Mouse (Mus musculus) brown adipose tissue, adult 24 weeks (tissue): ENCODE measurements at regions not wholly inside any gene's neighbourhood (a gene's known extent, or its start where the extent isn't known, plus 50 kb on each side); places are given as distances from the start of the nearest gene placed in this dataset.

Source experiments
- H3K27ac ChIP-seq: fragments of 200-500 bp; replicated peaks from 2 replicates; pipeline ENCODE4 v1.5.1; 2012; ENCODE audit warnings: low read depth, mild to moderate bottlenecking, low read length
- H3K4me1 ChIP-seq: fragments of 200-500 bp; 2 replicates; pipeline ENCODE4 v1.6.1; 2012; ENCODE audit warnings: low read length, mixed read lengths; ENCODE audit not compliant: control insufficient read depth, insufficient read depth, insufficient read length
- H3K4me3 ChIP-seq: fragments of 200-500 bp; 2 replicates; pipeline ENCODE4 v1.5.1; 2012; ENCODE audit warnings: low read depth, mild to moderate bottlenecking, low read length, moderate library complexity; ENCODE audit not compliant: insufficient read depth

GRCm38 (mm10) chr13:71272431-71272830 is 430.8 kb upstream of the Adamts16 start:
- Histone ChIP-seq H3K4me3 (no peak overlapping the region), H3K27ac (no peak overlapping the region), H3K4me1 (no peaks in the 10 kb centered on the region)

- no peaks in the 10 kb centered on the region for H3K4me1 ChIP-seq
- H3K27ac ChIP-seq, result no peak overlapping the region
- no peak overlapping the region for H3K4me3 ChIP-seq
Observed at GRCm38 (mm10) chr13:71271727-71272418, 430.3 kb upstream of the Adamts16 start.

GRCm38 (mm10) chr13:71270370-71270769 is 428.8 kb upstream of the Adamts16 start:
- no peak overlapping the region for H3K27ac ChIP-seq
- no peak overlapping the region for H3K4me3 ChIP-seq
- no peaks in the 10 kb centered on the region for H3K4me1 ChIP-seq

GRCm38 (mm10) chr13:71269496-71269895 is 427.9 kb upstream of the Adamts16 start:
- H3K4me1 ChIP-seq, result no peaks in the 10 kb centered on the region
- H3K4me3 ChIP-seq, result no peak overlapping the region
- no peak overlapping the region for H3K27ac ChIP-seq

GRCm38 (mm10) chr13:71263315-71263878 is 421.8 kb upstream of the Adamts16 start:
- Histone ChIP-seq H3K4me3 (no peak overlapping the region), H3K4me1 (no peaks in the 10 kb centered on the region), H3K27ac (no peak overlapping the region)

- Histone ChIP-seq H3K4me3 (no peak overlapping the region), H3K4me1 (no peaks in the 10 kb centered on the region), H3K27ac (no peak overlapping the region)
Observed at GRCm38 (mm10) chr13:71262575-71263295, 421.1 kb upstream of the Adamts16 start.

GRCm38 (mm10) chr13:71254016-71254415 is 412.4 kb upstream of the Adamts16 start:
- Histone ChIP-seq H3K4me1 (no peaks in the 10 kb centered on the region), H3K4me3 (no peak overlapping the region), H3K27ac (no peak overlapping the region)

- H3K4me3 ChIP-seq, result no peak overlapping the region
- no peak overlapping the region for H3K27ac ChIP-seq
- H3K4me1 ChIP-seq, result no peaks in the 10 kb centered on the region
Observed at GRCm38 (mm10) chr13:71248261-71249031, 406.8 kb upstream of the Adamts16 start.

GRCm38 (mm10) chr13:71247241-71247640 is 405.6 kb upstream of the Adamts16 start:
- H3K4me3 ChIP-seq, result no peak overlapping the region
- no peaks in the 10 kb centered on the region for H3K4me1 ChIP-seq
- no peak overlapping the region for H3K27ac ChIP-seq

GRCm38 (mm10) chr13:71245326-71245725 is 403.7 kb upstream of the Adamts16 start:
- Histone ChIP-seq H3K4me1 (no peaks in the 10 kb centered on the region), H3K27ac (no peak overlapping the region)

GRCm38 (mm10) chr13:71239782-71240181 is 398.2 kb upstream of the Adamts16 start:
- no peaks in the 10 kb centered on the region for H3K4me1 ChIP-seq
- no peak overlapping the region for H3K27ac ChIP-seq
- H3K4me3 ChIP-seq, result no peak overlapping the region

More at GRCm38 (mm10) chr13:71245326-71245725, 403.7 kb upstream of the Adamts16 start:
- H3K4me3 ChIP-seq, result no peak overlapping the region

- H3K4me1 ChIP-seq, result no peaks in the 10 kb centered on the region
- no peak overlapping the region for H3K4me3 ChIP-seq
- H3K27ac ChIP-seq, result no peak overlapping the region
Observed at GRCm38 (mm10) chr13:71235338-71235737, 393.7 kb upstream of the Adamts16 start.

- H3K4me3 ChIP-seq, result no peak overlapping the region
- no peaks in the 10 kb centered on the region for H3K4me1 ChIP-seq
- H3K27ac ChIP-seq, result no peak overlapping the region
Observed at GRCm38 (mm10) chr13:71231182-71231581, 389.6 kb upstream of the Adamts16 start.

- Histone ChIP-seq H3K4me3 (no peak overlapping the region), H3K4me1 (no peaks in the 10 kb centered on the region), H3K27ac (no peak overlapping the region)
Observed at GRCm38 (mm10) chr13:71214776-71215175, 373.2 kb upstream of the Adamts16 start.

- no peaks in the 10 kb centered on the region for H3K4me1 ChIP-seq
- no peak overlapping the region for H3K27ac ChIP-seq
- H3K4me3 ChIP-seq, result no peak overlapping the region
Observed at GRCm38 (mm10) chr13:71211363-71211762, 369.8 kb upstream of the Adamts16 start.
